Mouse (Mus musculus): Measurements from ENCODE around the gene Tex10. TPM values are rescaled to one million over a fixed set of nuclear protein-coding genes. Genes with fewer than 3 reads are reported as not detected.

The Tex10 gene
- total and polyA plus RNA-seq, 2 experiments from 2014 or later: 19.7 to 21.5 TPM

- H3K9ac ChIP-seq (replicated peaks; ENCODE audit: low read length): no peak overlapping the region
- no peak for TF ChIP-seq CTCF (IDR thresholded peaks at IDR 0.05; ENCODE audit: low read depth)
- H3K27ac ChIP-seq: no peak overlapping the region
- H3K4me3 ChIP-seq (ENCODE audit: low read length): no peak overlapping the region
- no peaks in the 10 kb centered on the region for H3K9me3 ChIP-seq (ENCODE audit: low read length)
- no peak for ATAC-seq
- H3K4me1 ChIP-seq (ENCODE audit: insufficient read depth, low read length): no peaks in the 10 kb centered on the region
- no peak for DNase-seq (ENCODE audit: low spot score)
- H3K36me3 ChIP-seq (ENCODE audit: insufficient read depth, low read length): peaks cover 22% of the 10 kb centered on the region
- WGBS: 92% methylated on average over 2 of the region's 2 CpGs
- no peak overlapping the region for H3K4me2 ChIP-seq (ENCODE audit: low read depth, low read length)
- no peaks in the 10 kb centered on the region for H3K27me3 ChIP-seq (ENCODE audit: insufficient read depth, low read length)
Measured at GRCm38 (mm10) chr4:48428054-48428453, 45.2 kb downstream of the Tex10 start.

- Histone ChIP-seq H3K4me3 (ENCODE audit: low read length) (no peak overlapping the region), H3K4me2 (ENCODE audit: low read depth, low read length) (no peak overlapping the region), H3K27me3 (ENCODE audit: insufficient read depth, low read length) (no peaks in the 10 kb centered on the region), H3K9ac (replicated peaks; ENCODE audit: low read length) (no peak overlapping the region), H3K27ac (no peak overlapping the region), H3K9me3 (ENCODE audit: low read length) (no peaks in the 10 kb centered on the region), H3K36me3 (ENCODE audit: insufficient read depth, low read length) (peaks cover 20% of the 10 kb centered on the region), H3K4me1 (ENCODE audit: insufficient read depth, low read length) (no peaks in the 10 kb centered on the region)
- no peak for TF ChIP-seq CTCF (IDR thresholded peaks at IDR 0.05; ENCODE audit: low read depth)
- ATAC-seq (no peak), DNase-seq (ENCODE audit: low spot score) (no peak)
- 57% methylated on average over 3 of the region's 3 CpGs for WGBS
Measured at GRCm38 (mm10) chr4:48427413-48427812, 45.8 kb downstream of the Tex10 start.

GRCm38 (mm10) chr4:48423738-48424137, 49.5 kb downstream of the Tex10 start:
- H3K4me3 ChIP-seq (ENCODE audit: low read length): no peak overlapping the region
- TF ChIP-seq CTCF (IDR thresholded peaks at IDR 0.05; ENCODE audit: low read depth): no peak
- ATAC-seq: no peak
- H3K4me2 ChIP-seq (ENCODE audit: low read depth, low read length): no peak overlapping the region
- 31% methylated on average over 2 of the region's 2 CpGs for WGBS
- peaks cover 3% of the 10 kb centered on the region; the same call in 1 of the 2 replicates for H3K36me3 ChIP-seq (ENCODE audit: insufficient read depth, low read length)
- H3K4me1 ChIP-seq (ENCODE audit: insufficient read depth, low read length): no peaks in the 10 kb centered on the region
- no peaks in the 10 kb centered on the region for H3K27me3 ChIP-seq (ENCODE audit: insufficient read depth, low read length)
- DNase-seq (ENCODE audit: low spot score): no peak
- no peak overlapping the region for H3K27ac ChIP-seq
- H3K9me3 ChIP-seq (ENCODE audit: low read length): no peaks in the 10 kb centered on the region
- H3K9ac ChIP-seq (replicated peaks; ENCODE audit: low read length): no peak overlapping the region

DNA sequence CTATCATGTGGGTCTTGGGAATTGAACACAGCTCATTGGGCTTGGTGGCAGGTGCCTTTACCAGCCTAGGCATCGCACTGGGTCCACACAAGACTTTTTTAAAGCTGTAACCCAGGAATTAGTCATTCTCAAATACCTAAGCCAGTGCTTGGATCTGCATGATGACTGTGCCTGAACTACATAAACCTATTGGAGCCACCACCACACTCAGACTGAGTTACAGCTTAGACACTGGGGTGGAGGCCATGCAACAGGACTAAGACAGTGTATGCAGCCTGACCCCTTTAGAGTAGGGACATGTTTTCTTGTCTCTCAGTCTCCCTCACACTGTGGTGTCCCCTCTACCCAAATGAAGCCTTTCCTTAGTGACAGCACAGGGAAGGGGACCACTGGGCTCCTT, 50.6 kb downstream of the Tex10 start:
- Histone ChIP-seq H3K36me3 (ENCODE audit: insufficient read depth, low read length) (peaks cover 3% of the 10 kb centered on the region; the same call in 1 of the 2 replicates), H3K9me3 (ENCODE audit: low read length) (no peaks in the 10 kb centered on the region), H3K4me3 (ENCODE audit: low read length) (no peak overlapping the region), H3K4me1 (ENCODE audit: insufficient read depth, low read length) (no peaks in the 10 kb centered on the region), H3K27me3 (ENCODE audit: insufficient read depth, low read length) (no peaks in the 10 kb centered on the region), H3K27ac (no peak overlapping the region), H3K4me2 (ENCODE audit: low read depth, low read length) (no peak overlapping the region), H3K9ac (replicated peaks; ENCODE audit: low read length) (no peak overlapping the region)
- no peak for ATAC-seq
- no peak for TF ChIP-seq CTCF (IDR thresholded peaks at IDR 0.05; ENCODE audit: low read depth)
- no peak for DNase-seq (ENCODE audit: low spot score)
- WGBS: 94% methylated on average over 1 of the region's 1 CpGs

GRCm38 (mm10) chr4:48418831-48419468, 54.3 kb downstream of the Tex10 start:
- no peak for TF ChIP-seq CTCF (IDR thresholded peaks at IDR 0.05; ENCODE audit: low read depth)
- H3K4me1 ChIP-seq (ENCODE audit: insufficient read depth, low read length): no peaks in the 10 kb centered on the region
- H3K4me3 ChIP-seq (ENCODE audit: low read length): no peak overlapping the region
- H3K4me2 ChIP-seq (ENCODE audit: low read depth, low read length): no peak overlapping the region
- H3K9me3 ChIP-seq (ENCODE audit: low read length): no peaks in the 10 kb centered on the region
- peaks cover 3% of the 10 kb centered on the region; the same call in 1 of the 2 replicates for H3K36me3 ChIP-seq (ENCODE audit: insufficient read depth, low read length)
- no peak overlapping the region for H3K27ac ChIP-seq
- no peak overlapping the region for H3K9ac ChIP-seq (replicated peaks; ENCODE audit: low read length)
- WGBS: 89% methylated on average over 8 of the region's 8 CpGs
- no peaks in the 10 kb centered on the region for H3K27me3 ChIP-seq (ENCODE audit: insufficient read depth, low read length)
- ATAC-seq: no peak
- no peak for DNase-seq (ENCODE audit: low spot score)

DNA sequence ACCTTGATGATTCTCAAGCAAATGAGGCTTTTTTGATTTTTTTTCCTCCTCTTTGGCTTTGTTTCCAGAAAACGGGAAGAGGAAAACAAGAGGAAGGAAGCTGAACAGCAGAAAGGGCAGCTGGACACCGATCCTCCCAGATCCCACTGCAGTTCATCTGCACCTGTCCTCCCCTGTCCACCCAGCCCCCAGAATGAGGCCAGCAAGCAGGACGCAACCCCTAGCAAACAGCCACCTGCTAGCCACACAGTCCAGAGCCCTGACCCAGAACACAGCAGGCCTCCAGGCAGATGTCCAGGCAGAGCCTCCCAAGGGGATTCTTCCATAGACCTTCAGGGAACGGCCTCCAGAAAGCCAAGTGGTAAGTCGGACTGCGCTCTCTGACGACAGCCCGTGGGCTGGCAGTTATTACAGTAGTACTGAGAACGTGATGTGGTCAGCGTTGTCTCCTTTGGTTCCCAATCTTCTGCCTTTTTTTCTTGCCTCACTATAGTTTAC, 57.4 kb downstream of the Tex10 start:
- ATAC-seq: no peak
- Histone ChIP-seq H3K36me3 (ENCODE audit: insufficient read depth, low read length) (no peaks in the 10 kb centered on the region), H3K9ac (replicated peaks; ENCODE audit: low read length) (no peak overlapping the region), H3K4me3 (ENCODE audit: low read length) (no peak overlapping the region), H3K9me3 (ENCODE audit: low read length) (no peaks in the 10 kb centered on the region), H3K4me2 (ENCODE audit: low read depth, low read length) (no peak overlapping the region), H3K27ac (no peak overlapping the region), H3K4me1 (ENCODE audit: insufficient read depth, low read length) (no peaks in the 10 kb centered on the region), H3K27me3 (ENCODE audit: insufficient read depth, low read length) (no peaks in the 10 kb centered on the region)
- TF ChIP-seq CTCF (IDR thresholded peaks at IDR 0.05; ENCODE audit: low read depth): no peak
- WGBS: 74% methylated on average over 10 of the region's 10 CpGs
- no peak for DNase-seq (ENCODE audit: low spot score)

- H3K36me3 ChIP-seq (ENCODE audit: insufficient read depth, low read length): no peaks in the 10 kb centered on the region
- H3K27ac ChIP-seq: no peak overlapping the region
- H3K9ac ChIP-seq (replicated peaks; ENCODE audit: low read length): no peak overlapping the region
- H3K27me3 ChIP-seq (ENCODE audit: insufficient read depth, low read length): no peaks in the 10 kb centered on the region
- no peak for ATAC-seq
- no peak overlapping the region for H3K4me2 ChIP-seq (ENCODE audit: low read depth, low read length)
- DNase-seq (ENCODE audit: low spot score): no peak
- WGBS: 91% methylated on average over 8 of the region's 8 CpGs
- H3K9me3 ChIP-seq (ENCODE audit: low read length): no peaks in the 10 kb centered on the region
- H3K4me1 ChIP-seq (ENCODE audit: insufficient read depth, low read length): no peaks in the 10 kb centered on the region
- H3K4me3 ChIP-seq (ENCODE audit: low read length): no peak overlapping the region
- TF ChIP-seq CTCF (IDR thresholded peaks at IDR 0.05; ENCODE audit: low read depth): no peak
Measured at GRCm38 (mm10) chr4:48413473-48413872, 59.8 kb downstream of the Tex10 start.

Measured in hindbrain, postnatal 0 days (tissue).